Mouse (Mus musculus) kidney, adult 2 months (tissue): Measurements from ENCODE around the gene Krt13.

Experiments used
- CTCF ChIP-seq: fragments of 200-500 bp; conservative IDR thresholded peaks from 2 replicates; pipeline ENCODE4 v1.5.1; 2011; ENCODE audit warnings: low read depth, mild to moderate bottlenecking, control low read depth, low read length, moderate library complexity, mixed read lengths; ENCODE audit not compliant: insufficient read depth, insufficient read length
- POLR2A ChIP-seq: fragments of 200-500 bp; IDR thresholded peaks from one replicate; pipeline ENCODE4 v1.6.1; 2011; ENCODE audit warnings: low read depth, low read length, control low read depth

DNA sequence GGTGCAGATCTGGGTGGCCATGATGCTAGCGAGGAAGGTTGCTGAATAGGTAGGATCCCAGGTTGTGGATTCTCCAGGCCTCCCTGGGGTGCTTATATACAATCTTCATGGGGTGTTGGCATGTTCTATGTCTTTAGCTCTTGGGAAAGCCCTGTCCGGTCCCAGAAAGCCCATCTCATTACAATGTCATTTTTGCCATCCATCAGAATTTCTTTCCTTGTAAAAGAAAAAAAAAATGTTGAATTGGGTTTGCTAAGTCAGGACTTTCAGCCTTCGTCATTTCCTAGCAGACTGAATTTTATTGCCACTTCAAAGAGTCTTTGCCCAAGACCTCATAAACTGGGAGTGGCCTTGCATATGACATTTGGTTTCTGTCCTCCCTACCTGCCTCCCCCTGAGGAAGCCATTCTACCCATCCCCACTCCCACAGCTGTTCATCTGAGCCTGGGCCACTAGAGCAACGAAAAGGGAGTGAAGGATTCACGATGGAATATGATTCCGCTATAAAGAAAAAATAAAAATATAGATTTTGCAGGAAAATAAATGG, 15.7 kb downstream of the Krt13 start, which contains the start of gene Krt36:
- TF ChIP-seq CTCF (no peak), POLR2A (no peak)
